Mouse (Mus musculus) gastrocnemius, adult 18-20 months (tissue): ENCODE data around the gene Hmcn2. TPM values are rescaled to one million over a fixed set of nuclear protein-coding genes. Genes with fewer than 3 reads are reported as not detected.
A peak's percentile ranks its signal among the peaks of the same experiment; 100 is the strongest.

Source experiments
- DNase-seq: peaks from one replicate; pipeline ENCODE4 v3.0.0; 2021; ENCODE audit warnings: low spot score
- total RNA-seq, 2 experiments: library from RNA; stranded (reverse); gene quantifications; 2 replicates each; pipeline ENCODE4 v1.2.3; 2021

Gene Hmcn2
- total RNA-seq, 2 experiments from 2014 or later = 25.9 to 30.7 TPM

DNA sequence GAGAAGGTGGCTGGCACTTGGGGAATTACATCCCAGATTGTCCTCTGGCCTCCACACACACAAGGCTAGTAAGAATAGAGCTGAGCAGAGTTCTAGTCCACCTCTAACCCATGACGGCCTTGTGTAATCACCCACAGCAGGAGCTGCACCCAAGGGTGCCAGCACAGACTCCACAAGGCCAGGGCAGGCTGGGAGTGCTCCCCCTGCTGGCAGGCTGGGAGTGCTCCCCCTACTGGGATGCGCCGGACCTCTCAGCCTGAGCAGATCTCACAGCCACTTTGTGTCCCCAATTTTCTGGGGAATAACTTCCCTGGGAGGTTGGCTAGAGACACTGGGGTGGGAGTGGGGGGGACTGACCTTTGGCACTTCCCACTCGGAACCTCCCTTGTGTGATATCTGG is 68.7 kb downstream of the Hmcn2 start:
- DNase-seq = peak; percentile 44

DNA sequence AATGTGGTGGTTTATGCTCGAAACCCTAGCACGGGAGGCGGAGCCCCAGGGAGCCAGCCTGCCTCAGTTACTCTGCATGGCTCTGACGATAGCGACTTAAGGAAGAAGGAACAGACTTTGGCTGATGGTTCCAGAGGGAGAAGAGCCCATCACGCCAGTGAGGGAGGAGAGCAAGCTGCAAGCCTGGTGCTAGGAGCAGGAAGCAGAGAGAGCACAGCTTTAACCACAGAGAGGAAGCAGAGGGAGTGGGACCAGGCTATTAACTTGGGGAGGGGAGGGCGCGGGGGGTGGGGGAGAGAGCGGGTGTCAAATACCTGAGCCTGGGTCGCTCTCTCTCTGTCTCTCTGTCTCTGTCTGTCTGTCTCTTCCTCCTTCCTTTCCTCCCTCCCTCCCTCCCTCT is 102.8 kb downstream of the Hmcn2 start:
- no peak for DNase-seq

DNA sequence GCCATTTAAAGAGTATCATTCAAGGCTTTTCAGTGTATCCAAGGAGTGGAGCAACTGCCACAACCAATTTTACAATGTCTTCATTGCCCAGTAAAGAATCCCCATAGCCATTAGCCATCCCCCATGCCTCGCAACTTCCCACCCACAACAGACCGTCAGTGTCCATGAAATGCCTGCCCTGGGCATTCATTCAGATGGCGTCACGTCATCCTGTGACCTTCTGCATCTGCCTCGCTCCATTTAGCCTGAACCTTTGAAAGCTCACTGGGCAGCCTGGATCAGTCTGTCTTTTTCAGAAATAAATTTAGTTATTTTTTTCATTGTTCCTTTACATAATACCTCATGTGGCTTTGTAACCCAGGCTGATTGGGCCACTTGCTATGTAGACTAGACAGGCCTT is 103.8 kb downstream of the Hmcn2 start:
- no peak for DNase-seq

DNA sequence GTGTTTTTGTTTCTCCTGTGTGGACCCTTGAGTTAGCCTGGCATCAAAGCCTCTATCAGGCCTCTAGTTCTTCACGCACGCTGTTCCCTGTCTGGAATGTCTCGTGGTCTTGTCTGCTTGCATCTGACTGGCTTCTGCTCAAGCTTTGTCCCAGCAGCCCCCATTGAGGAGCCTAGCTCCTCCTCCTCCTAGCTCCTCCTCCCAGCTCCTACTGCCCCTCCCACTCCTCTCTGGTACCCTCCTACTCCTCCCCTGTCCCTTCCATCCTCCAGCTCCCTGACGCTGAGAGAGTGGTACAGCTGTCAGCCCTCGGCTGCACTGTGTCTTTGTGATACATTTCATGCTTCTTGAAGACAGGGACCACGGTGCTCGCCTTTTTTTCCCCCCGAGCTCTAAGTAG is 104.4 kb downstream of the Hmcn2 start:
- no peak for DNase-seq

DNA sequence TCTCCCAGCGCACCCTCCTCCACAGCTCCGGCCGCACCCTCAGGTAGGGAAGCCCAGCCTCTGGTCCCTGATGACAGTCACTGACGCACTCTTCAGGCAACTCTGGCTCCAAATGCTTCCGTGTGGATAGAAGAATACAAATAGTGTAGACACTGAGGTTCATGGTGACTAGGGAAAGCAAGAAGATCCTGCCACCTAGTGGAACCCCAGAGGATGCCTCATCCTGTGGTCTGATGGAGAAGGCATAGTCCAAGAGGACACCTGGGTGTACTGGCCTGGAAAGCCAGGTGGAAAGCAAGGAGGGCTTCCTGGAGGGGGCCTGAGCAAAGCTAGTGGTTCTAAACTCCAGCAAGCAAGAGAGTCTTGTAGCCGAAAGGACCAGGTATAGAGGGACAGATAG is 106.7 kb downstream of the Hmcn2 start:
- no peak for DNase-seq

DNA sequence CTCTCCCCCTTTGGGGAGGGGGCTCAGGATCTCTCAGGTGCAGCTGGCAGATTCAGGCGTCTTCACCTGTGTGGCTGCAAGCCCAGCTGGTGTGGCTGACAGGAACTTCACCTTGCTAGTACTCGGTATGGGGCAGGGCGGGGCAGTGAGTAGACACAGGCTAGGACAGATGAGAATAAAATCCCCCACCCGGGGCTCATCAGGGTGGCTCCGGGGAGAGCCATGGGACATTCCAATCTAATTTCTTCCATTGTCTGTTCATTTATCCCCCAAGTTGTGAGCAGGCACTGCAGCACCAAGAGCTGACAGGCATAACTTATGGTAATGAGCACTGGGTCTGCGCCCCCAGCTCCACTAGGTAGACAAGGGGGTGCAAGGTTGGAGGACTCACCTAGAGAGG is 108.4 kb downstream of the Hmcn2 start:
- DNase-seq = no peak

DNA sequence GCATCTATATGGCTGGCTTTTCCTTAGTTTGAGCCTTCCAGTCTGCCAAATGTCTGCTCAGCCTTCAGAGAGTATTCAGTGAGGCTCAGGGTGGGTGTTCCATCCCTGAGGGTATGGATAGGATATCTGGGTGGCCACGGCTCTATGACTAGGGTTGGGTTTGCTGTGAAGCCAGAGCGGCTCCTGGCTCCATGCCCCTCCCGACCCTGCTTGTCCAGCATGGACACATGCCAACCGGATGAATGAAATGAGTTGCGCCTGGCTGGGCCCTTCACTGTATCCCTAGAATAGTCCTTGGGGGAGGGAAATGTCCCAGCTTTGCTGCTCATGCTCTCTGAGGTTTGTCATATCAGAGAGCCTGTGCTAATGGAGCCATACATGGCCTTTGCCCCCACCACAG is 117.3 kb downstream of the Hmcn2 start:
- no peak for DNase-seq

DNA sequence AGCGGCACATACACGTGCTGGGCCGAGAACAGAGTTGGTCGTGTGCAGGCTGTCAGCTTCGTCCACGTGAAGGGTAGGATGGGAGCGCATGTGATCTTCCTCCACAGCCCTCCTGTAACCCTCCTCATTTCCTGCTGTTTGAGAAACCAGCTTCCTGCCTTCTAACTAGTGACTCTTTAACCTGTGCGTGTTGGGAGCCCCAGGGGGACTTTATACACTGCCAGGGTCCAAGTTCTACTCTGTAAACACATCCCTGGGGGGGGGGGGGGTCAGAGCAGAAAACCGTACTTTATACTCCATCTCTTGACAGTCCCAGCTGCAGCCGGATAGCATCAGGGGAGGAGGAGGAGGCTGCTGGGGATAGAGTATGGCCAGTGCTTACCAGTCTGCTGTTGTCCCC is 120.5 kb downstream of the Hmcn2 start:
- DNase-seq = no peak

DNA sequence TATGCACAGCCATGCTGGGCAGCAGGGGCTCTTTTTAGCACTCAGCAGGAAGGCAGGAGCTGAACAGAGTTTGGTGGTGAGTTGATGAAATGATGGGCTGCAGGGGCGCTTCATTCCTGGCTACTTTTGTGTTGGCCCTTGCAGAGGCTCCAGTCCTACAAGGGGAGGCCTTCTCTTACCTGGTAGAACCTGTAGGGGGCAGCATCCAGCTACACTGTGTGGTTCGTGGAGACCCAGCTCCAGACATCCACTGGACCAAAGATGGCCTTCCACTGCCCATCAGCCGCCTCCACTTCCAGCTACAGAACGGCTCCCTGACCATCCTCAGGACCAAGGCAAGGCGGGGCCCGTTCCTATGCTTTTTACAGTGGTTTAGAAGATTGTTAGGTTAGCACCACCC is 121.4 kb downstream of the Hmcn2 start:
- DNase-seq = peak; percentile 48

DNA sequence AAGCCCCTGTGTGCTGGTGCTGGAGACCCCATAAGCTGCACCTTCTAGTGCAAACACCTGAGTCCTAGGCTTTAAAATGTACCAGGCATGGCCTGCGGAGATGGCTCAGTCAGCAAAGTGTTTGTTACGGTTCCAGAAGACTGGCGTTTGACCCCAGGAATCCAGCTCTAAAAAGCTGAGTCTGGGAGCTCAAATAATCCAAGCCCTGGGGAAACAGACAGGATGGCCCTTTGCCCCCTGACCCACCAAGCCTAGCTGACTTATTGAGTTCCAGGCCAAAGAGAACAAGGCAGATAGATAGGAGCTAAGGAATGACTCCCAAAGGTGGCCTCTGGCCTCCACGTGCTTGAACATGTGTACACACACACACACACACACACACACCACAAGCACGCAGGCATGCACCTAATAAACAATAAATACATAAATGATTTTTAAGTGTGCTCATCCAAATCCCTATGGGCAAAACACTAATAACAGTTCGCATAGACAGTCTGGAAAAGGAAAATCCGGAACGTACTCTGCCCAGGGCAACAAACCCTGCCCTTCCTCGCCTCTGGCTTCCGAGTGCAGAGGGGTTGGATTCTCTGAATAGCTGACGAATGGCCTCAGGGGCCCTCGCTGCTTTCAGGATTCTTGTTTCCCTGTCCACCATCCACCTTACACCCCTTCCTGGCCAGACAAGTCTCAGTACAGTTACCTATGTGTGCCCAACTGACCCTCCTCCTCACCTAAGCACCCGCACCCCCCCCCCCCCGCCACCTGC is 123.4 kb downstream of the Hmcn2 start:
- DNase-seq = no peak

DNA sequence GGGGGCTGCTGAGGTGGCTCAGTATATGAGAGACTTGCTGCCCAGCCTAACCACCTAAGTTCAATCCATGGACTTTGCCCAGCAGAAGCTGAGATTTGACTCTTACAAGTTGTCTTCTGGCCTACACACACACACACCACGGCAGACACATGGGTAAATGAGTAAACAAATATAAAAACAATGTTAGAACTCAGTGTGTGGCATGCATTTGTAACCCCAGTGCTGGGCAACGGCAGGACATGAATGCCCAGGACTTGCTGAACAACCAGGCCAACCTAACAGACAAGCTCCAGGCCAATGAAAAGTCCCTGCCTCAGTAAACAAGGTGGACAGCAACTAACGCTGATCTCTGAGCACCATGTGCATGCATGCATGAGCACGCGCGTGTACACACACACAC is 125.4 kb downstream of the Hmcn2 start:
- no peak for DNase-seq

DNA sequence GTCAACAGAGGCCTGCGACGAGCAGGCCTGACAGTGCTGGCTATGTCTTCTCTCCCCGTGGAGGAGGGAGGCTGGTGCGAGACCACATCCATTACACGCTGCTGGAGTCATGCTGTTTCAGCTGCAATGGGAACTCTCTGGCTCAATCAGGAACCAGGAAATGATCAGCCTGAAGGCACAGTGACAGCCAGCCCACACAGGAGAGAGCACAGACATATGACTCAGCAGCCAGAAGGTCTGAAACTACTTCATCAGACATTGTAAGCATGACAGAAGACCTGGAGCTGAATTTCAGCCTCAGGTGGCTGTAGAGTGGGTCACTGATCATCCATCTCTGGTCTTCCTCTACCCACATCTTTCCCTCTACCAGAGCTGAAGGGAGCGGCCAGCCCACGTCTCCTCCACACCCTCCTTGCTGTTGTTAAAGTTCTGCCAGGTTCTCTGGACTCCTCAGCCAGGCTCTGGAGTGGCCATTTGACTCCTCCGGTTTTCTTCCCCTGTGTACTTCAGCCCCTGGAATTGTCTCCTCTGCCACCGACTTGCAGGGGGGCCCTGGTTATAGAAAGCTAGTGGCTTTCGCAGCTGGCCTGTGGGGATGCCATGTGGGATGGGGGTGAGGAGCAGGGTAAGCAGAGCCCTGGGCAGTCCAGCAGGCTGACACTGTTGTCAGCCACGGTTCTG is 128.4 kb downstream of the Hmcn2 start:
- peak; percentile 17 for DNase-seq

DNA sequence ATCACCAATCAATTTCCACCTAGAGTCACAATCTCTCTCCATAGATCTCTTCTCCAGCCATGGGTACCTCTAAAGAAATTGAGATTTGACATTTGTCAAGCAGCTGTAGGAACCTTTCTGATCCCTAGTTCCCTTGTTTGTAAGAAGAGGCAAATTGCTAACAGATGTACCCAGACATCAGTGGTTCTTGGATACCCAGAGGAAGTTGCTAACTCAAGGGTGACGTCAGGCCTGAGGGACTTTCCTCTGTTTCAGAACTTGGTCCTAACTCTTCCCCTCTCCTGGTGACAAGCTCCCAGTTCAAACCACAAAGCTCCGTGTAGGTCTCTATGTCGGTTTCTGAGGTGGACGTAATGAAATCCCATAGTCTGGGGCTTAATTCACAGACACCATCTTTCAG is 131.8 kb downstream of the Hmcn2 start:
- DNase-seq = peak; percentile 20

DNA sequence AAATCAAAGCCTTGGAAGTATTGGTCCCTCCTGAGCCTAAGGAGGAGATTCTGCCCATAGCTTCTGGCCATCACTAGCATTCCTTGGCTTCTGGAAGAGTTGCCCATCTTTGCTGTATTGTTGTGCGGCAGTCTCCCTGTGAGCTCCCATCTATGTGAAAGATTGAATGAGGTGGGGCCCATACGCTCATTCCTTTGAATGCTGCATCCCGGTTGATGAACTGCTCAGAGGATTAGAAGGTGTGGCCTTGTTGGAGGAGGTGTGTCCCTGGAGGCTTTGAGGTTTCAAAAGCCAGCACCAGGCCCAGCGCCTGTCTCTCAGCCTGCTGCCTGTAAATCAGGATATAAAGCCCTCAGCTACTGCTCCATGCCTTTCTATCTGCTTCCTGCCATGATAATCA is 132.2 kb downstream of the Hmcn2 start:
- no peak for DNase-seq

DNA sequence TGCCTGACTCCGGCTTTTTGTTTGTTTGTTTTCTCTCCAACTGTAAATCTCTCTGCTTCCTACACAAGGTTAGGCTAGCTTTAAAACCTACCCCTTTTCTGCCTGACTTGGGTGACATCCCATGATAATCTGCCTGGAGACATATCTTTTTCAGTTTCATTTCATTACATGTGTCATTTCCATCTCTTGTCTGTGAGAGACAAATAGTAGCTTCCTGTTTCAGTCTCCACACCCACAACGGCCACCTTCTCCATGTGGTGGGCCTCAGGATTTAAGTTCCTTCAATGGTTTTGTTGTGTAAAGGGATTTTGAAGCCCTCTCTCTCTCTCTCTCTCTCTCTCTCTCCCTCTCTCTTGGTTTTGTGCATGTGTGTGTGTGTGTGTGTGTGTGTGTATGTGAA is 133.3 kb downstream of the Hmcn2 start:
- no peak for DNase-seq

DNA sequence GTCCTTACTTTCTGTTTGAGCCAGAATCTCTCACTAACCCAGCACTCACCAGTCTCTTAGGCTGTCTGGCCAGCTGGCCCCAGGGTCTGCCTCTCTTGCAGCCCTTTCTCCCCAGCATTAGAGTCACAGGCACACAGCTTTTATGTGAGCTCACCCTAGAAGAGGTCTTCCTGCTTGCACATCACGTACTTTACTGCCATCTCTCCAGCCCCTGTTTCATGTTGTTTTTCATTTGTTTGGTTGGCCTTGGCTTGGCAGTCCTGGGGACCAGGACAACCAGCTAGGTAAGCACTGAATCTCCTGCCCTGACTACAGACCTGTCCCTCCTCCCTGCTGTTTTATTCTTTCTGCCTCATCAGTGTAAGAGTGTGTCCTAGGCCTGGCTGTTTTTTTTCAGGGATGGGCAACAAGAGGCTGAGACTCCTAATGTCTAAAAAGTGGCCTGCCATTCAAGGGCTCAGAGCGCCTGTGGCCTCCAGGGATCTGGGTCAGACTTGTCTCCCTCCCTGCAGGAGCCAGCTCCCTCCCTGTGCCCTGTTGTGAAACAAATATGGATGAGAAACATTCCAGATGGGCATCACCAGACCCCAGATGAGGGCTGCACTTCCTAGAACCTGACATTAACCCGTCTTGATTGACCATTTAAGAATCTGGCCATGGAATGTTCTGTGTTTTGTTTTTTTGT is 134.7 kb downstream of the Hmcn2 start:
- no peak for DNase-seq

DNA sequence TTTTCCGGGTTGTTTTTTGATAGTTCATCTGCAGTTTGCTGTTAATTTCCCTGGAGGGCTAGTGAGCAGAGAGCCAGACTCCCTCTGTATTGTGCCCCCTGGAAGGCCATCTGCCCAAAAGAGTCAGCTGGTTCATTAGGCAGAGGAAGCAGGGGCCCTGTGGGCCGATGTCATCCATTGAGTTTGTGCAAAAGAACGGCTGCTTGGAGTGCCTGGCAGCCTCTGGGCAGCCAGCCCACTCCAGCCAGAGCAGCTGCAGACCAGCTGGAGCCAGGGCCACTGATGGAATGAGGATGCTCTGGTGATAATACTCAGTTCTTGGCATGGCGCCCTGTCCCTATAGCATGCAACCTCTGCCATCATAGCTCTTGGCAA is 135.2 kb downstream of the Hmcn2 start:
- DNase-seq = no peak

DNA sequence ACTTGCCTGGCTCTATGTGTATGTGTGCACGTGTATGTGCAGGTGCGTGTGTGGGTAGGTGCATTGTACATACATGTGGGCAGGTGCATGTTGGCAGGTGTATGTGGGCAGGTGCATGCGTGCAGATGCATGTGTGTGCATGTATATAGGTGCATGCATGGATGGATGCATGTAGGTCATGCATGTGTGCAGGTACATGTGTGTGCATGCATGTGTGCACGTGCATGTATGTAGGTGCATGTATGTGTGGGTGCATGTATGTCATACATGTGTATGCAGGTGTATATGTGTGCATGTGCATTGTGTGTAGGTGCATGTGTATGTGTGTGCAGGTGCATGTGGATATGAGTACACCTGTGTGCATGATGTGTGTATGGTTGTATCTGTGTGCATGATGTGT is 135.7 kb downstream of the Hmcn2 start:
- DNase-seq = no peak

DNA sequence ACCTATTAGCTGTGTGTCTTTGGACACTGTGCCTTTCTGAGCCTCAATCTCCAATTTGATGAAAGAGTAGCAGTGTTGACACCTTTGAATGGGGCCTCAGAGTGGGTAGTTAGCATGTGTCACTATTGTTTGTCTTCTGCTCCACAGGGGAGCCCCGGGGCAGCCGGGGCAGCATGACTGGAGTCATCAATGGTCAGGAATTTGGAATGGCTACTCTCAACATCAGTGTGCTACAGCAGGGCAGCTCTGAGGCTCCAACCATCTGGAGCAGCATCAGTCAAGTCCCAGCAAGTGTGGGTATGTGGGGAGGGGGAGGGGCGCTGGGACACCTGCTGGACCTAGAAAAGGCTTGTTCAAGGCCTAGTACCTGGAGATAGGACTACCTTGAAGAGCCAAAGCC is 136.4 kb downstream of the Hmcn2 start:
- no peak for DNase-seq

DNA sequence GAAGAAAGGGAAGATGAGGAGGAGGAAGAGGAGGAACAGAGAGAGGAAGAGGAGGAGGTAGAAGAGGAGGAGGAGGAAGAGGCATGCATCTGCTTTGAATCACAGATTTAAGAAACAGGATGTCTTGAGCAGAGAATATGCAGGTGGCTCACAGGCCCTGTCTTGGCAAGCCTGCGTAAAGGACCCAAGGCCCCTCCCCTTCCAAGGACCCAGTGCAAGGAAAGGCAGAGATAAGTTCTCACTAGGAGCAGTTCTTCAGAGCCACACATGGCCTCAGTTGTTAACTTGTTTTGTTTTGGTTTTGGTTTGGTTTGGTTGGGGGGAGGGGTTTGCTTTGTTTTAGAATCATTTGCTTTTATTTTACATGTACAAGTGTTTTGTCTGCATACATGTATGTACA is 137.3 kb downstream of the Hmcn2 start:
- no peak for DNase-seq

DNA sequence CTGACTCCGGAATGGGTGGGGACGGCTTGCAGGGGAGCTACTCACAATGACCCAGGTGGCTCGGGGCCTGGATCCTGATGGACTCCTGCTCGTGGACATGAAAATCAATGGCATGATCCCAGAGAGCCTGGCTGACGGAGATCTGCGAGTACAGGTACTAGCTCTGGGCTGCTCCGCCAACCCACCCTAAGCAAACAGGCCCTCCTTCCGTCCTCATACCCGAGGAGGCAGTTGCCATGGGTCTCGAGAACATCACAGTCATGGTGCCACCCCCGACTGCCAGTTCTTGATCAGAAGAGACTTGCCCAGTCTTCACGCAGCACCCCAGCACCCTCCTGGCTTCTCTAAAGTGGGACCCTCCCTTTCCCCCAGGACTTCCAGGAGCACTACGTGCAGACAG is 138.8 kb downstream of the Hmcn2 start:
- no peak for DNase-seq

DNA sequence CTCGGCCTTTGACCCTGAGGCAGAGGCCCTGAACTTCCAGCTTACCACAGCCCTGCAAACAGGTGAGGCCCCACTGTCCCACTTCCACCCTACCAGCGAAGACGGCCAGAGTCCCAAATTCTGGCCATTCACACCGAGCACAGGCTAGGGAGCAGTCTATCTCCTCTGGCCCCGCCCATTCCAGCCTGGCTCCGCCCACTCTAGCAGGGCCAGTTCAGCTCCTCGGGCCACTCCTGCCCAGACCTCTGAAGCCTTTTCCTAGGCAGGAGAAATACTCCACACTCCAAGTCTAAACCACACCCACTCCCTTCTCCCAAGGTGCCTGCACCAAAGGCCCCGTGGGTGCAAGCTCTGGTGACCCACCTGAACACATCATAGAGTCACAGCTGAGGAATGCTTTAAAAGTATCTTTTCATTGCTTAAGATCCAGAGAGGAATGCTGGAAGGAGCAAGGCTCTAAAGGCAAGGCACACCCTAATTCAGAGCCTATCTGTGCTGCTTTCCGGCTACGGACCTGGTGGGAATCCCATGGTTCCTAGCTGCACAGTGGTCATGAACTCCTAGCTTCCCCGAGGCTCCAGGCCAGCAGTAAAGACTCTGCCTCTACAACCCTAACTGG is 139.5 kb downstream of the Hmcn2 start:
- peak; percentile 28 for DNase-seq
